ENCODE assay signal across 8 mouse cellular contexts in genomic region chr2:25460551-25461309, GRCm38 (mm10). TPM values are rescaled to one million over a fixed set of nuclear protein-coding genes. Genes with fewer than 3 reads are reported as not detected.
A peak's percentile ranks its signal among the peaks of the same experiment; 100 is the strongest.
DNase-seq lines count a peak whose midpoint lies in the region; ATAC-seq lines count a peak whose summit lies in the region.

Gene Paxx (minus strand): TSS chr2:25461094.

- DNase-seq in adipocyte (ENCODE audit: low spot score), result peak; percentile 96
- DNase-seq in embryo, embryonic 10 days (ENCODE audit: low spot score), result peak; percentile 96
- peak; percentile 82 for DNase-seq in gastrocnemius, postnatal 10 days
- peak; percentile 100 for DNase-seq in induced T-regulatory cell, adult 2 months (ENCODE audit: low read depth)
- DNase-seq in left cerebral cortex, adult 9 months (ENCODE audit: low spot score in 2 of 2), result peak; percentile 93 to 95
- DNase-seq in right cerebral cortex, postnatal 14 days, result peak; percentile 92
- DNase-seq in urinary bladder, postnatal 36 days (ENCODE audit: low spot score in 2 of 2), result peak; percentile 89 to 93

- peak; percentile 83 for ATAC-seq in megakaryocyte progenitor cell, adult 5-6 weeks (replicated peaks; ENCODE audit: poor library complexity)

RNA-seq across cellular contexts. Expression of gene Paxx, which starts in this region (rescaled TPM):
- total RNA-seq in gastrocnemius, postnatal 10 days (2021), result 10 to 100 TPM; 23.5 to 25.2 TPM
- 32.8 and 40.9 TPM in 2 replicates for total RNA-seq in megakaryocyte progenitor cell, adult 5-6 weeks (2015)
- total RNA-seq in megakaryocyte progenitor cell, adult 5-6 weeks (2017), result 15.3 and 21.3 TPM in 2 replicates

Comparison
In these comparisons a context has a peak if more than half of its experiments do, and no peak if none do; other contexts are left out.
1. Peak in every context shown above with its lines: DNase-seq and ATAC-seq.